Mouse (Mus musculus) hindbrain, embryonic 11.5 days (tissue): Measurements from ENCODE around the gene Brd9. TPM values are rescaled to one million over a fixed set of nuclear protein-coding genes. Genes with fewer than 3 reads are reported as not detected.

Experiments
- ATAC-seq: fragments of 200-750 bp; cut with Nextera tagmentation; 2 replicates; pipeline ENCODE4 v1.8.0; 2017; ENCODE audit warnings: mild to moderate bottlenecking, moderate TSS enrichment, moderate library complexity; ENCODE audit not compliant: low FRiP score
- DNase-seq: peaks from one replicate; pipeline ENCODE4 v3.0.0-alpha.2; 2015; ENCODE audit warnings: low spot score
- H3K27ac ChIP-seq: fragments of 300-500 bp; sonication (generic); 2 replicates; pipeline ENCODE4 v1.5.1; 2014; ENCODE audit warnings: mild to moderate bottlenecking, low read depth, low read length
- H3K27me3 ChIP-seq: fragments of 300-500 bp; sonication (generic); 2 replicates; pipeline ENCODE4 v1.6.1; 2014; ENCODE audit warnings: mild to moderate bottlenecking, low read length, moderate library complexity, mixed read lengths; ENCODE audit not compliant: control insufficient read depth, insufficient read depth
- H3K36me3 ChIP-seq: fragments of 300-500 bp; sonication (generic); 2 replicates; pipeline ENCODE4 v1.6.1; 2014; ENCODE audit warnings: mild to moderate bottlenecking, low read length, moderate library complexity, mixed read lengths; ENCODE audit not compliant: control insufficient read depth, insufficient read depth
- H3K4me1 ChIP-seq: fragments of 300-500 bp; sonication (generic); replicated peaks from 2 replicates; pipeline ENCODE4 v1.6.1; 2014; ENCODE audit warnings: low read length, mixed read lengths; ENCODE audit not compliant: control insufficient read depth, insufficient read depth
- H3K4me2 ChIP-seq: fragments of 300-500 bp; sonication (generic); replicated peaks from 2 replicates; pipeline ENCODE4 v1.6.1; 2014; ENCODE audit warnings: mild to moderate bottlenecking, low read depth, low read length
- H3K4me3 ChIP-seq: fragments of 300-500 bp; sonication (generic); 2 replicates; pipeline ENCODE4 v1.5.1; 2014; ENCODE audit warnings: low read depth, low read length
- H3K9ac ChIP-seq: fragments of 300-500 bp; sonication (generic); 2 replicates; pipeline ENCODE4 v1.6.1; 2014; ENCODE audit warnings: low read depth, low read length
- H3K9me3 ChIP-seq: fragments of 300-500 bp; sonication (generic); 2 replicates; pipeline ENCODE4 v1.6.1; 2016; ENCODE audit warnings: low read length; ENCODE audit not compliant: control insufficient read depth
- WGBS: fragments of 180-500 bp; shearing (Covaris S2); extraction: QIAGEN DNeasy Blood & Tissue Kit; methylation state at CpG from one replicate; pipeline ENCODE4 v1.1.7; 2014; 5-methylcytosine and 5-hydroxymethylcytosine counted together
- polyA plus RNA-seq: library from polyadenylated mRNA; unstranded; fragments of >200 nt; fragmentation: Nextera tagmentation; extraction: Ambion mirVana; gene quantifications from 2 replicates; pipeline ENCODE4 v1.2.1, GENCODE M21; 2014

The Brd9 gene
- polyA plus RNA-seq, 1 experiment from 2014 or later = 76.7 TPM

DNA sequence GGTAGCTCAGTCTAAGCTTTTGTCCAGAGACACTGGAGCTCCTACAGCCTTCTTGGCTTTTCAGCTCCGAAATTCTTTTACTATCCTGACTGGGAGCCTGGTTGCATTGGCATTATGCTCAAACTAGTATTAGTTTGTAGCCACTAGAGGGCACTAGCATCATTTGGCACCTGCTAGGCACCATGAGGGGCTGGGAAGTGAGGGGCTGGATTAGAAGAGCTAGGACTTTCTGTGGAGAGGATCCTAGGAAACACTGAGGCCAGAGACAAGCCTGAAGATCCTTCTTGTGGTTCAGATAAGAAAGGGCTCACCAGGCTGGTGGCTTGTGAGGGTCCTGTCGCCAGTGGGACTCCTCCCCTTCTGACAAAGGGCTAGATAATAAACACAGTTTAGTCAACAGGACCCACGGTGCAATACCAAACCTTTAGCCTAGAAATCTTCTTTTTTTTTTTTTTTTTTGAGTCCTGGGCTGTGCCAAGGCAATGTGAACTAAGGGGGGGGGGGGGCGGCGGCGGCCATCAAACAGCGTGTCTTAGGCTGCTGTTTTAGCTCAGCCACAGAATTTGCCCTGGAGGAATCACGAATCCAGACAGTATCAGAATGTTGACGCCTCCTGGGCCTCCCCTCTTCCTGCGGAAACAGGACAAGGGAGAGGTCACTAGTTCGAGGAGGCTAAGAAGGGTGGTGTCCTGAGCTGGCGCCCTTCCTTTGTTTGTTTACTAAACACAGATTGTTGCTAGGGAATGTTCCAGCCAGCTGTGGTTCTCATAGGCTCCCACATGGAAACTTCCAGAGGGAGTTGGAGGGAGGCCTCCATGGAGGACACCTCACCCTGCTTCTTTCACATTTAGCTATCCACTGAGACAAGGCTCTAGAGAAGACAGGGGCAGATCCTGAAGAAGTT is 33.2 kb downstream of the Brd9 start:
- H3K36me3 ChIP-seq = no peaks in the 10 kb centered on the region
- 51% methylated on average over 12 of the region's 12 CpGs for WGBS
- DNase-seq = peak; percentile 80

DNA sequence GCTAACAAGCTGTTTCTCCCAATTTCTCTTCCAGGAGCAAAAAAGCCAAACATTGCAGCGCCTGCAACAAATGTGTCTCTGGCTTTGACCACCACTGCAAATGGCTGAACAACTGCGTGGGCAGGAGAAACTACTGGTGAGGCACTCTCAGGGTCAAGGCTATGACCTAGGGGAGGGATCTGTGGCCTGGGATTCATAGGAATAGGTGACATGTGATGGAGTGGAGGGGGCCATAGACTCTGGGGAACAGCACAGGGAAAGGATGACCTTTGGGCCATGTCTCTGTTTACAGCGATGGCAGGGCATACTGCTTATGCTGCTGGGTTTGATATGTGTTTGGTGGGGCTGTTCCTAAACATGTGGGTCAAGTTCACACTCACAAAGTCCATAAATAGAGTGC is 36.9 kb downstream of the Brd9 start:
- Histone ChIP-seq H3K27me3 (no peaks in the 10 kb centered on the region), H3K9me3 (no peaks in the 10 kb centered on the region), H3K4me1 (no peaks in the 10 kb centered on the region), H3K36me3 (no peaks in the 10 kb centered on the region), H3K9ac (no peak overlapping the region), H3K4me3 (no peak overlapping the region), H3K27ac (no peak overlapping the region), H3K4me2 (no peak overlapping the region)
- ATAC-seq (no peak), DNase-seq (no peak)
- WGBS = 92% methylated on average over 3 of the region's 3 CpGs

More for the DNA sequence above, 33.2 kb downstream of the Brd9 start:
- Histone ChIP-seq H3K27ac (no peak overlapping the region), H3K4me1 (no peaks in the 10 kb centered on the region), H3K27me3 (no peaks in the 10 kb centered on the region), H3K9ac (no peak overlapping the region), H3K4me2 (no peak overlapping the region), H3K9me3 (no peaks in the 10 kb centered on the region), H3K4me3 (no peak overlapping the region)
- ATAC-seq = peak; percentile 69; the same call in 1 of the 2 replicates

DNA sequence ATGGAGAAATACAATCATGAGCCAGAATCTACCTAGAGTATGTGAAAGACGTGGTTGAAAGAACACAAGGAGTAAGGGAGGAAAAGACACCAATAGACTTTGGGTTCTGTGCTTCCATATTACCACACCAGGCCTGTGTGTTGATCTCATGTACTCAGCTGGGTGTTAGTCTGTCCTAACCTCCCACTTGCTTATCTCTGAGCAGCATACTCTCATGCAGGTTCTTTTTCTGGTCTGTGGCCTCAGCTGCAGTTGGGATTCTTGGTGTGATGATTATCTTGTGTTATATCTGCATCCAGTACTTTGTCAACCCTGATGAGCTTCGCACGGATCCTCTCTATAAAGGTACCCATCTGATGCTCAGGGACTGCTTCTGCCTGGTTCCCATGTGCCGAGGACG is 39.3 kb downstream of the Brd9 start:
- no peak for ATAC-seq
- H3K27ac ChIP-seq = no peak overlapping the region
- H3K9me3 ChIP-seq = no peaks in the 10 kb centered on the region
- H3K4me3 ChIP-seq = no peak overlapping the region
- H3K9ac ChIP-seq = no peak overlapping the region
- no peaks in the 10 kb centered on the region for H3K27me3 ChIP-seq
- no peak for DNase-seq
- 87% methylated on average over 5 of the region's 5 CpGs for WGBS
- H3K4me2 ChIP-seq = no peak overlapping the region
- no peaks in the 10 kb centered on the region for H3K36me3 ChIP-seq
- H3K4me1 ChIP-seq = no peaks in the 10 kb centered on the region

DNA sequence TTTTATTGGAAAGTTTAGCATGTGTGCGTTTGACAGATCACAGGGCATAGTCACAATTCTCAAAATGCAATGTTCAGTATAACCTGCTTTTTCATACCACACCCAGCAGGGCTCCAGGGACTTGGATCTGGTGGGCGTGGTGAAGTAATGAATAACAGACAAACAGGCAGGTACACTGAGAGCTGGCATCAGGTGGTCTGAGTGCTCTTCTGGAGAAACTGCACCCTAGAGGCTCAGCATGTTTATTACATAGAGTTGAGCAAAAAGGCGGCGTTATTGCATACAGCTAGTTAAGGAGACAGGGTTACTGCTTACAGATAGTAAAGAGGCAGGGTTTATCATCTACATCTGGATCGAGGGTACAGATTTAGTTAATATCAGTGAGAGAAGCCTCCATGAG is 52.7 kb downstream of the Brd9 start:
- H3K4me2 ChIP-seq = no peak overlapping the region
- H3K9ac ChIP-seq = no peak overlapping the region
- DNase-seq = no peak

DNA sequence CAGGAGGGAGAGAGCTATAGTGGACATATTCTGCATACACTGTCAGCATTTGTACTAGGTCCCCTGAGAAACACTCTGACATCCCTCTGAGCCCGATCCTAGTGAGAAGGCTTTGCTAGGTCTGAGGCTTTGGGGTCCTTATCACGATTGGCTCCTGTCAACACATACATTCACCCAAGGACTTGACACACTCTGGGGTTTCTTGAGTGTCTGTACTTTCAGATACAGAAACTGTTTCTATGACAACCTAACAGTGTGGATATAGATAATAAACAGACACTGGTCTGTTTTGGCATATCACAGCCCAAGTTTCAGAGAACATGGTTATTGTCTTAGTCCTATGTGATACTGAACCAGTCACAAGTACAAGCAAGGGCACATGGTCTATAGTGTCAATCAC is 53.1 kb downstream of the Brd9 start:
- Histone ChIP-seq H3K4me2 (no peak overlapping the region), H3K27ac (no peak overlapping the region), H3K9ac (no peak overlapping the region), H3K4me1 (no peaks in the 10 kb centered on the region), H3K4me3 (no peak overlapping the region), H3K9me3 (no peaks in the 10 kb centered on the region), H3K36me3 (no peaks in the 10 kb centered on the region), H3K27me3 (no peaks in the 10 kb centered on the region)
- no peak for ATAC-seq
- no peak for DNase-seq
- 80% methylated on average over 2 of the region's 2 CpGs for WGBS

More for the DNA sequence above, 52.7 kb downstream of the Brd9 start:
- Histone ChIP-seq H3K27ac (no peak overlapping the region), H3K4me1 (no peaks in the 10 kb centered on the region), H3K27me3 (no peaks in the 10 kb centered on the region), H3K9me3 (no peaks in the 10 kb centered on the region), H3K36me3 (no peaks in the 10 kb centered on the region), H3K4me3 (no peak overlapping the region)
- WGBS = 86% methylated on average over 5 of the region's 5 CpGs
- ATAC-seq = no peak

DNA sequence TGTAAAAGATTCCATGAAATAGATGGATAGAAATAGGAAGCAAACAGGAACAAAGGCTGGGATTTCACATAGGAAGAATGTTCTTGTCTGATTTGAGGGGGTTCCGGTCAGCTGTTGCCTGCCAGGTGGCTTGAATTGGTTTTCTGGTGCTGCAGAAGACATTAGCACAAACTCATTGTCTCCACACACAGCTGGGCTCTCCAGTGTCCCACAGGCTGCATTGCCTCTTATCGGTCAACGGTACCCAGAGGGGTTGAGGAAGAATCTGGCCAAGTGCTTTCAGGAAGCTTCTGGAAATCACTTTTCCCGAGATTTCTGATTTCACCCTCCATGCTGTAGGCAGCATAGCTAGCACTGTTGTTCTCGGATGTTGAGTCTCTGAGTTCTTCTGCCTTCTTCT is 53.7 kb downstream of the Brd9 start:
- H3K27me3 ChIP-seq = no peaks in the 10 kb centered on the region
- H3K9me3 ChIP-seq = no peaks in the 10 kb centered on the region
- H3K36me3 ChIP-seq = no peaks in the 10 kb centered on the region
- DNase-seq (no peak), ATAC-seq (no peak)
- no peaks in the 10 kb centered on the region for H3K4me1 ChIP-seq
- H3K27ac ChIP-seq = no peak overlapping the region
- no peak overlapping the region for H3K4me2 ChIP-seq
- H3K9ac ChIP-seq = no peak overlapping the region
- WGBS = 87% methylated on average over 5 of the region's 5 CpGs
- H3K4me3 ChIP-seq = no peak overlapping the region

DNA sequence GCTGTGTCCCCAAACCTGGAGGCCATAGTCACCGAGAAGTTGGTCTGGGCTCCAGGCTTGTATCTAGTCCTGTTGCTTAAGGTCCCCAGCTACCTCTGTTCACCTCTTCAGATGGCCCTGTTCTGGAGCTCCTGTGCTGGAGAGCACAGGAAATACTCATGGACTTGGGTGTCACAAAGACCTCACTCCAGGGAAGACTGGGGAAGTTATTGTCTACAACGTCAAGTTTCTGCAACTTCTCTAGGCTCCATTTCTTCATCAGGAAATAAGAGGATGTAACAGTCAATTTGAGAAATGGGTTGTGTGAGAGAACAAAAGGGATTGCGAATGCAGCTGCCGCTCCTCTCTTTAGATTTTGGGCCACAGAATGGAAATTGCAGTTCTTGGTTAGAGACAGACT is 58.8 kb downstream of the Brd9 start:
- no peak for ATAC-seq
- Histone ChIP-seq H3K27ac (no peak overlapping the region), H3K4me3 (no peak overlapping the region), H3K4me1 (no peaks in the 10 kb centered on the region), H3K27me3 (no peaks in the 10 kb centered on the region), H3K36me3 (no peaks in the 10 kb centered on the region), H3K9me3 (no peaks in the 10 kb centered on the region), H3K9ac (no peak overlapping the region), H3K4me2 (no peak overlapping the region)
- 92% methylated on average over 4 of the region's 4 CpGs for WGBS
- DNase-seq = no peak

DNA sequence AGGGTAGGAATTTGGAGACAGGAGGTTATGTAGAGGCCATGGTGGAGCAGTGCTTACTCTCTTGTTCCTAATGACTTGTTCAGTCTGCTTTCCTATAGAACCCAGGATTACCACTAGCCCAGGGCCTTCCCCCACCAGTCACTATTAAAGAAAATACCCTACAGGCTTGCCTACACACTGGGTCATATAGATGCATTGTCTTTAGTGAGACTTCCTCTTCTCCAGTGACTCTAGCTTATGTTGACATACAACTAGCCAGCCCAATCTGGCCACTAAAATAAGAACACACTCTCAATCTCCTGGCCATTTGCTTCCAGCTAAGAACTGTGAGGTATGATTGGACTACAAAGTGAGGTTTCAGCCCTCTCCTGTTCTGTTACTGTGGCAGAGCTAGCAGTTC is 62.9 kb downstream of the Brd9 start:
- ATAC-seq (no peak), DNase-seq (no peak)
- Histone ChIP-seq H3K27ac (no peak overlapping the region), H3K36me3 (no peaks in the 10 kb centered on the region), H3K9me3 (no peaks in the 10 kb centered on the region), H3K27me3 (no peaks in the 10 kb centered on the region), H3K4me1 (no peaks in the 10 kb centered on the region), H3K4me2 (no peak overlapping the region), H3K4me3 (no peak overlapping the region), H3K9ac (no peak overlapping the region)

DNA sequence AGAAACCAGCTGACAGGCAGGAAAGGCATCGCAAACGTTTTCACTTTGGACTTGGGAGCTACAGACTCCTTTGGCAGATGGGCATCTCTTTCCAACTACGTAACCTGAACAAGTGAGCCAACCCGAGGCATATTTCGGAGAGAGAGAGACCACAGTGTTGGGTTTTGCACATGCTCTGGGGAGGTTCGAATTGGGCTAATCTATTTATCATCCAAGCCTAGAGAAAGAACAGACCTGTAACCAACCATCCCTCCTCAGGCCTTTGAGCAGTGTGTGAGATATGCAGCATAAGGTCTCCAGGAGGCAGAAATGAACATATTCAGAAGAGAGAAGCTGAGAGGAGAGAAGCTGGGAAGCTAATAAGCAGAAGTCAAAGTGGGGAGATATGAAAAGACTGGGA is 63.4 kb downstream of the Brd9 start:
- DNase-seq (no peak), ATAC-seq (no peak)
- 86% methylated on average over 6 of the region's 6 CpGs for WGBS
- Histone ChIP-seq H3K27ac (no peak overlapping the region), H3K4me1 (no peaks in the 10 kb centered on the region), H3K9ac (no peak overlapping the region), H3K9me3 (no peaks in the 10 kb centered on the region), H3K4me2 (no peak overlapping the region), H3K4me3 (no peak overlapping the region), H3K27me3 (no peaks in the 10 kb centered on the region), H3K36me3 (no peaks in the 10 kb centered on the region)
